Mouse (Mus musculus): ENCODE results near the gene Erc2. TPM values are rescaled to one million over a fixed set of nuclear protein-coding genes. Genes with fewer than 3 reads are reported as not detected.

Gene Erc2
- total RNA-seq, 1 experiment from 2014 or later: 6.4 TPM

DNA sequence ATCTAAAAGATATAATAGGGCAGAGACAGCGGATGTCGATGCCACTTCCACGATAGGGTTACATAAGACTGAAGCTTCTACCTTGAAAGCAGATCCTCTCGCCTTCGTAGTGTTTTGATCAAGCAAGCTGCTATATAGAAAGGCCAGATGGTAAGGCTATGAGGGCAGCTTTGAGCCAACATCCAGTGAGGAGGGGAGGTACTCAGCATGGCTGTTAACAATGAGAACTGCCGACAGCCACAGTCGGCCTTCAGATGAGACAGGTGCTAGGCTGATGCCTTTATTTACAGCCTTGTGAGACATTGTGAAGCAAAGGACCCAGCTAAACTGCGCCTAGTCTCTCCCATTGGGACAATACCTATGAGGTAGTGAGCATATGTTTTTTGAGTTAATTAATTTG is 156.3 kb downstream of the Erc2 start:
- DNase-seq: no peak

DNA sequence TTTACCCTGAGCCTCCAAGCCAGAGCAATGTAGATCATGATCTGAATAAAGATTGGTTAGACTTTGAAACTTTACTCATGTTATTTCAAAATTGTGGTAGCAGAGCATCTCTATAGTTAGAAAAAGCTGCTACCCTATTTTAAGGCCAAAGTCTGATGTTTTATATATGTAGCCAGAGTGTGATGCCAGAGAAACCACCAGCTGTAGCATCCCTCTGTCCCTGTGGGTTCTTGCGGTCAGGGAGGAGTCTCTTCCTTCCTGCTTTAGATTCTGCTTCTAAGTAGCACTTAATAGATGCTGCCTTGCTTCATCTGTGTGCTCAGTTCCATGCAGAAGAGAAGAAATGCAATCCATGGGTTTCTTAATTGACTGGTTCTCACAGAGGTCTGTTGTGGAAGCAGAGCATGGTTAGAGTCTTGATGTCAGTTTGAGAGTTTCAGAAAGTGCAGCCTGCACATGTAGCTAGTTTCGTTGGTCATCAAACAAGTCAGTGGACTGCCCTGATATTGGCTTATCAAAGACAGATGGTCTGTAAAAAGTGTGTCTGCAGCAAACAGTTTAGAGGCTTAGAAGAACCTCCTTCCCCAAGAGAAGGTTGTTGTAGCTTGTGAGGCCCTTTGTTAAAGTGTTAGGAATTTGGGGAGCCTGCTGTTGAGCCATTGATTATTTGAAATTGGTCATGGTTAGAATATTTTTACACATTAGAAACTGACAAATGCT is 156.9 kb downstream of the Erc2 start:
- no peak for DNase-seq

DNA sequence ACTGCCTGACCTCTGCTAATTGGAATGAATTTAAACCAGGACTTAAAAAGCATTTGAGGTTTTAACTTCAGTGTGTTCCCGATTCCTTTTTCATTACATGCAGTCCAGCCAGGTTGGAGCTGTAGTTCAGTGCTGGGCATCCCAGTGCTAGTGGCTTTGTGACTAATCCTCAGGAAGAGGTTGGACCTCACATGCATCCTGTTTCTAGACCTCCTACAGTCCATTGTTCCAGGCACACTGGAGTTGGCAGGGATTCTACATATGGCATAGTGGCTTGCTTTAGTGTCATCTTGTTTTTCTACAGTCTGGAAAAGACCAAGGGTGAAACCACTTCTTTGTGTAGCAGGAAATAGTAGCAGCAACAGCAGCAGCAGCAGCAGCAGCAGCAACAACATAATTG is 159.0 kb downstream of the Erc2 start:
- no peak for DNase-seq

- DNase-seq: no peak
These were observed 162.6 kb downstream of the Erc2 start for GRCm38 (mm10) chr14:27784826-27785225.

DNA sequence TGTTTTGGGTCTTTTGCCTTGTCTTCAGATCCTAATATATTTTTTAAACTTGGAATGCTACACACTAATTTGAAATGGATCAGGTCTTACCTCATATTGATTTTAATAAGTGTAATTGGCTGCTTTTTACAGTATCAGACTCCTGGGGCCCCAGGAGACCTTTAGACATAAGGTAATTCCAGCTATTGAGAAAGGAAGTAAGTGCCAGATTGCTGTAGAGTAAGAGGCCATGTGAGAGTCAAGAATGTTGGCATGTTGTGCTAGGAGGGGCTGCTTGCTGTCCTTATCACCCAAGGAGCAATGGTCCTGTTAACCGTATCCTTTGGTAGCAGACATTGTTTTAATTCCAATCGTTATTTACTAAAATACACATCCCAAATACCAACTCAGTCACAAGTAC is 163.3 kb downstream of the Erc2 start:
- no peak for DNase-seq

DNA sequence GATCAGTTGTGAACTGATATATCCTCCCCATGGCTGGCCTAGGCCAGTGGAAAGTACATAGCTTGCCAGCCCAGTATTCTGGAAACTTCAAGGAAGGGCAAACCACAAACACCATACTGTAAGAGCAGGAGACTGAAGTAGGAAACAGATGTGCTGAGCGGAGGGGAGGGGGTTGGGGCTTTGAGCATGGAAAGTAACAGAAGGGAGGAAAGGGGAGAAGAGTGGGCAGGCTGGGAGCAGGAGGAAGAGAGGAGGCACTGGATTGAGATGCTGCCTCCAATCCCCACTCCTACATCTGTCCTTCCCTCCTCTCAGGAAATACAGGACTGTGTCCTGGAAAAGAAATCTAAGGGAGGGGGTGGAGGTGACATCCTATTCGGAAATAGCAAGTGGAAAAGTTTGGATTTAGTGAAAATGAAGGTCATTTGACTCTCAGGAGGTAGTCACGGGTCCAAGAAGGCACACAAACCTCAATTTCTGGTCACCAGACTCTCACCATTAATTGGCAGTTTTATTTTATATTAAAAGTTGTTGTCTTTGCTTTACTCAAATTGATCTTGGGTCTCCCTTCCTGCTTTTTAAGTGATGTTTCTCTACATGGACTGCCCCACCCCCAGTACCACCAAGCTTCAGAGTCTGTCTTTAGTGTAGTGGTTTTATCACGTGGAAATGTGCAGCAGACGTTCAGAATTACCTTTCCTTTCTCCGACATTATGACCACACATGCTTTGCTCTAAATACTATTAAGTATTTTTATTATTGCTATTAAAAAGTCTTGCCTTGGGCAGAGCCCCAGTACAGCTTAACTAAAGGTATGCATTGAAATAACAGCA is 167.1 kb downstream of the Erc2 start:
- no peak for DNase-seq

- DNase-seq: no peak
These were observed 176.1 kb downstream of the Erc2 start for GRCm38 (mm10) chr14:27798184-27798934.

- no peak for DNase-seq
These were observed 178.5 kb downstream of the Erc2 start for GRCm38 (mm10) chr14:27800766-27801165.

GRCm38 (mm10) chr14:27803961-27804360 is 181.7 kb downstream of the Erc2 start:
- DNase-seq: peak; percentile 44

DNA sequence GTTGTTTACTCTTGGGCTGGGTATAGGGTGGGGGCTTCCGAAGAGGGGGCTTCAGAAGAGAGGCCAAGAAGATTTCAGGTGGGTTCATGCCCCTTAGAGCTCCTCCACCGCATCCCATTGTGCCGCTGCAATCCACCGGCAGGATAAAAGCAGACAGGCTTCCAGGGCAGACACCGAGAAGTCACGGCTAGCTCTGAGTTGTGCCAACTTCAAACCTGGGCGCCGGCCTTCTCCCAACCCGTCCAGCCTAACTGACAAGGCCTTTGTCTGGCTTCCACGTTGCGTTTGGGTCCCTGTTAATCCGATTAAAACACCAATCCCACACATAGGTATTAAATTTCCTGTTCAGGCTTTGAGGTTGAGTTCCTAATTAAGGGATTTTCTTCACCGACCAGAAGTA is 182.8 kb downstream of the Erc2 start:
- no peak for DNase-seq

- peak; percentile 77 for DNase-seq
These were observed 185.9 kb downstream of the Erc2 start for GRCm38 (mm10) chr14:27808080-27808479.

- no peak for DNase-seq
These were observed 186.4 kb downstream of the Erc2 start for GRCm38 (mm10) chr14:27808523-27809114.

DNA sequence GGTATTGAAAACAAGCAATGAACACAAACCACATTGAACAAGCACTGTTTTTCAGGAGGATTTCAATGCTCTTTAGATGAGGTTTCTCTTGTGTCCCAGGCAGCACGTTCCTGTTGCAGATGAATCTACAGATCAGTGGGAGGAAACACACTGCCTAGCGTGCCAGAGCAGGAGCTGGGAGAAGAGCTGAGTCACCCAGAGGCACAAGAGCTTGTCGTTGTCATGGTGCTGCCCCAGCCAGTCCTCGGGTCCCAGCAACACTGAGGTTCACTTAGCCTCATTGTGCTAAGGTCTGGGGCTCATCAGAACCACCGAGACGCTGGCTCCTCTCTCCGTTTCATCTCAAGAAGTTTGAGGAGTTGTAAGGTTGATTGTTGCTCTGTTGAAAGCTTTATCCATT is 188.6 kb downstream of the Erc2 start:
- DNase-seq: peak; percentile 31

DNA sequence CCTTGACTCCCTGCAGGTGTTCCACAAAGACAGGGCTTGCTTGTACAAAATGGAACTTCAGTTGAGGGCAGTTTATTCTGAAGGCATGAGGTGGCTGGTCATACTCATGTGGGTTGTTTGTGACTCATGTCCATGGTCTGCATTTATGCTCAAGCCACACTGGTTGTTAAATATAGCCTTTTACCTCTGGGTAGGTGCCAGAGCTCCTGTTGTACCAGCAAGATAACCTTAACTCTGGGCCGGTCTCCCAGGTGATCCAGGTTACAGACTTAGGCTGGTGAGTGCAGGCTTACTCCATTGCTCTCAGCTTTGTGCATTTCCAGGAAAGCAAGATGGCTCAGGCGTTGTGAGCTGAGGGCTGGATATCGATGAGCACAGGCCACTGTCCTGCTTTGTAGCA is 189.4 kb downstream of the Erc2 start:
- DNase-seq: no peak

DNA sequence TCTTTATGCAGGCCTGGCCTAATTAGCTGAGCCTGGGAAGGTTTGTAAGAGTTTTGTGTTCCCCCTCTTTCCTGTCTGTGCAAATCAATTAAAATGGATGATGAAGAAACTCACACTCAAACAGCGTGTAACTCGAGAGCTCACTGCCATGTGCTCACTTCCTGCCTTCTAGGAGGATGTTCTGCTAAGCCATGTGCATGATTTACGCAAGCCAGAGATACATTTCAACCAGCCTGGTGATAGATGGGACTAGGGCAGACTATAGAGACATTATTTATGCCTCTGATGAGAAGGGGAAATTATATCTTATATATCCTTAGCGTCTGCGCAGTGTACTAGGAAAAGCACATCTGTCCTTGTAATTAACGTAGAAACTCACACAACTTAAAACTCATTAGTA is 193.5 kb downstream of the Erc2 start:
- DNase-seq: no peak

DNA sequence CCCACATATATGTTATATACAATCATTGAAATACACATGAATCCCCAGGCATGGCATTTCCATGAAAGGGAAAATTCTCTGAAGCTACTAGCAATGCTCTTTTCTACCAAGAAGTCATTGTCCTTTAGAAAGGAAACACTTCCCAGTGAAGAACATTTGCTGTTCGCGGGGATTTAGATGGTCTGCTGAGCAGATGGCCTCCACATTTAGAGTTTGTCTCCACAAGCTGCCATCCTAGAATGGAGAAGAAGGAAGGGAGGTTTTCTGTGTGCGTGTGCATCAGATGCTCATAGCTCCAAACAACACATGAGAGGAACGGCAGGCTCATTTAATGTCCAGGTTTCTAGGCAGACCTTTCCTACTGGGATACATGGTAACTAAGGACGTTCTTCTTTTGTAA is 196.8 kb downstream of the Erc2 start:
- no peak for DNase-seq

DNA sequence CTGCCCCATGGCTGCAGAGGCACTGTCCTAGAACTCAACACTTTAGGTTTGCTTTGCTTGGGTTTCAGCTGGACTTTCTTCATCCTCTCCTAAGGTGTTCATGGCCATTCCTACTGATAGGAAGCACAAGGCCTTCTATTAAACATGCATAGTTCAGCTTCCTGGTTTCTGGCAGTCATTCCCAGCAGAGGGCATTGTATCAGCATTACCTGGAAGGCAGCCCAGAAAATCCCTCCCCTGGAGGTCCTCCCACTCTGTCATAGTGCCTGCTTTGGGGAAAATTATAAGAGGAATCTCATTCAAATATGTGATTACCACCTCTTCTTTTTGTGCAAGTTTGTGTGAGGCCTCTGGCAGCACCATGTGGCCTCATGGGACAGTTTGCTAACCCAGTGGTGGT is 199.6 kb downstream of the Erc2 start:
- DNase-seq: peak; percentile 24

DNA sequence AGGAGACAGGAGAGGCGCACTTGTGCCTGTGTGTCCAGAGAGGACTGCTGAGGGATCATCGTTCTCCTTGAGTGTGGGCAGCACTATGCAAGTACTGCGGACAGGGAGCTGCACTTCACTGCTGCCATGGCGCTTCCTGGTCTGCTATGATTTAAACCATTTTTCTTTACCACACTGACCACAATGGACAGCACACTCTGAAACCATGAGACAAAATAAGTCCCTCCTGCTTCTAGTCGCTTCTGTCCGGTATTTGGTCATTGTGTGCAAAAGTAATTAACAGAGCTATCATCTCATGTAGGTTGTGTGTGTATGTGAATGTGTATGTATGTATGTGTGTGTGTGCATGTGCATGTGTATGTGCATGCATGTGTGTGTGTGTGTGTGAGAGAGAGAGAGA is 200.3 kb downstream of the Erc2 start:
- no peak for DNase-seq

DNA sequence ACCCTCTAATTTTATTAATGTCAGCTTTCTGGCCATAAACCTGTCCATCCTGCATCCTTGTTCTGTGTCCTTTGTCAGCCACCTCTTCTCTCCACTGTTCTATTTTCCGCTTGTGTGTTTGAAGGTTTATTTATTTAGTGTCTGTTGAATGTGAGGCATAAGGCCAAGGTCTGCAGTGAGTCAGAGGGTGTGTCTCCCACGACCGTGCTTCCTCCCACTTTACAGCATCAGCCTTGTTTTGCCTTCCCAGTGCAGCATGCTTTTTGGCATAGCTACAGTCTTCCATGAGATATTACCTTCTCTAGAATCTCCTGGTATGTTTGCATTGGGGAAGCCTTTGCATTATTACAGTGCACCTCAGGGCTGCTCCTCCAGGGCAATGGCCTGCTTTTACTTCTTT is 200.8 kb downstream of the Erc2 start:
- DNase-seq: peak; percentile 76

DNA sequence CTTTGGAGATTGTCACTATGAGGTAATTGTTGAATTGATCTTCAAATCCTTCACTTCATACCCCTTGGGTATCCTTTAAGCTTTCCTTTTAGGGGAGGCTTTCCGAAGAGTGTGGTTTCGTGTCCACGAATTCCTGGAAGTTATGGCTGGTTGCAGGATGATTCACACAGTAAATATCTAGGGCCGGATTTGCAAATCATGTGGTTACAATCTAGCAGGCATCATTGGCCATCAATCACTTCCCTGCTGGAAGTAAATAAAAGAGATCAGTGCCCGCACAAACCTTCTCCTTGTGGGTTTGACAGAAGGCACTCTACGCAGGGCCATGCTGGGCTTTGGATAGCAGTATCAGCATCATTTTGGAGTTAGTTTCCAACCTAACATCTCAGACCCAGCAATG is 201.7 kb downstream of the Erc2 start:
- DNase-seq: peak; percentile 48

GRCm38 (mm10) chr14:27826829-27827228 is 204.6 kb downstream of the Erc2 start:
- DNase-seq: no peak

GRCm38 (mm10) chr14:27828089-27828488 is 205.9 kb downstream of the Erc2 start:
- no peak for DNase-seq

DNA sequence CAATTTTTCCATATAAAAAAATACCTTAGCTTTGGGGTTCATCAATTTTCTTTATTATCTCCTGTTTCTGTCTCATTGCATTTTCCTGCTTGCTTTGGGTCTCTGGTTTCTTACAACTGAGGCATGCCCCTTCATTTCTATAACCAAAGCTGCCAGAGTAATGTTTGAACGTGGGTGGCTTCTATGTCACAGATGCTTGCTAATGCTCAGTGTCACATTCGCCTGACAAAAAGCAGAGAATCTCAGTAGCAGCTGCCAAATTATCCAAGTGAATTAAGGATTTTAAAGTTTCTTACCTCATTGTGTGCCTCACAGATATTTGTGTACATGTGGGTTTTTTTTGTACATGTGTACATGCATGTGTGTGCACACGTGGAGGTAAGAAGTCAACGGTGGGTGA is 210.0 kb downstream of the Erc2 start:
- DNase-seq: no peak
